Mouse (Mus musculus) hematopoietic stem cell, adult 5-6 weeks (primary cell): ENCODE data around the gene Ccdc188. TPM values are rescaled to one million over a fixed set of nuclear protein-coding genes. Genes with fewer than 3 reads are reported as not detected.

Source experiments
- ATAC-seq, 2 experiments: fragments of 125-278 bp in 1 of 2; replicated peaks in 1 of 2; 2 replicates each; pipeline ENCODE4 v1.8.0; 2016 to 2017; ENCODE audit warnings: inconsistent platforms in 2 of 2, mild to moderate bottlenecking in 2 of 2, moderate number of reproducible peaks in 2 of 2, low read depth in 1 of 2, moderate TSS enrichment in 1 of 2; ENCODE audit not compliant: low FRiP score in 2 of 2, poor library complexity in 2 of 2, severe bottlenecking in 2 of 2, insufficient read depth in 1 of 2, low TSS enrichment in 1 of 2
- total RNA-seq: library from RNA; stranded (forward); fragments of 172-1452, 232-1000 nt; gene quantifications from 2 replicates; pipeline ENCODE4 v1.2.3, GENCODE M21; 2017

Ccdc188 gene
- total RNA-seq, 1 experiment from 2014 or later: not detected

- ATAC-seq: no peak
Measured at GRCm38 (mm10) chr16:18197881-18198280, 19.8 kb upstream of the Ccdc188 start.

GRCm38 (mm10) chr16:18198365-18199098, 19.1 kb upstream of the Ccdc188 start:
- ATAC-seq: no peak

GRCm38 (mm10) chr16:18200062-18200461, 17.6 kb upstream of the Ccdc188 start:
- no peak for ATAC-seq

- ATAC-seq: no peak
Measured at GRCm38 (mm10) chr16:18201620-18202019, 16.1 kb upstream of the Ccdc188 start.

DNA sequence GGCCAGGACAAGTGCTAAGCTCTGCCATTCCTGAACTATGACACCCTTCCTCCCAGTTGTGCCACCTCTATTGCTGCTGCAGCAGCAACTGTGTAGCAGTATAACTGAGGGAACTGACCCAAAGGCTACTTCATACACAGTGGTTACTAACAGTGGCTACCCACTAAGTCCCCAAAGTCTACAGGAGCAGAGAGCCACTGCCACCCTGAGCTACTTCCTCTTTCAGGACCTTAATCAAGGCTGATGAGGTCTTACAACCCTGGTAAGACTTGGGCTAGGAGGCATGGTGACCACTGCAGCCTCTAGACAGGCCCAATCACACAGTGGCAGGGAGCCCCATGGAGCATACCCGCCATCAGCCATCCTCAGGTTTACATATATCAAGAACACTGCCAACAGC, 15.6 kb upstream of the Ccdc188 start:
- ATAC-seq: peak; percentile 18 to 19; a peak in 1 of 4 replicates

GRCm38 (mm10) chr16:18203430-18204091, 14.1 kb upstream of the Ccdc188 start:
- no peak for ATAC-seq

DNA sequence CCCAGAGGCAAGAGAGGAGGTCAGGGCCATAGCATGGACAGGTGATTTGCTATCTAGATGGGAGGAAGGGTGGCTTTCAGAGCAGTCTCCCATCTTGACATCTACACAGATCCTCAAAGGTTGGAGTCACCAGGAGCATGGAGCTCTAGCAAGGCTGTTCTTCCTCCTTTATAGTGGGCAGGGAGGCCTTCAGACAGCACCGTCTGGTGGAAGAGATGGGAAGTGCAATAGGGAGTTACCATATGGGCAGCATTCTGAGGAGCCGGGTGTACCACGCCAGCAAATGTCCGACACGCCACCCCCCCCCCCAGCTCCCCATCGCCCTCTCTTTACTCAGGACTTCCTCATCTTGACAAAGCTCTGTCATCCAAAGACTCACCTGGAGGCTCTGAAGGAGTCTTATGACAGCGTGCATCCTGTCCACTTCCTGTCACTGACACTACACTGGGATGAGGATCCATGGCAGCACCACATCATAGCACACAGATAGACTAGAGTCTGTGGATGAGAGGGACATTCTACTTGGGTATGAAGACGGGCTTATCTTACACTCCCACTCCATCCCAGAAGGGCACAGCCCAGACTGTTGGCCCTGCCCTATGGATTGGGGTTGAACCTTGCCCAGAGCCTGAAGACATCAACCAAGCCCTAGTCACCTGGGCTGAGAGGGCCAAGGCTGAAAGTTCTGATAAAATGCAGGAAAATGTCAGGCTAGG, 6.8 kb upstream of the Ccdc188 start:
- ATAC-seq: peak; percentile 67 to 78; a peak in 3 of 4 replicates

GRCm38 (mm10) chr16:18211417-18212171, 6.1 kb upstream of the Ccdc188 start:
- peak; percentile 50 to 62 for ATAC-seq

DNA sequence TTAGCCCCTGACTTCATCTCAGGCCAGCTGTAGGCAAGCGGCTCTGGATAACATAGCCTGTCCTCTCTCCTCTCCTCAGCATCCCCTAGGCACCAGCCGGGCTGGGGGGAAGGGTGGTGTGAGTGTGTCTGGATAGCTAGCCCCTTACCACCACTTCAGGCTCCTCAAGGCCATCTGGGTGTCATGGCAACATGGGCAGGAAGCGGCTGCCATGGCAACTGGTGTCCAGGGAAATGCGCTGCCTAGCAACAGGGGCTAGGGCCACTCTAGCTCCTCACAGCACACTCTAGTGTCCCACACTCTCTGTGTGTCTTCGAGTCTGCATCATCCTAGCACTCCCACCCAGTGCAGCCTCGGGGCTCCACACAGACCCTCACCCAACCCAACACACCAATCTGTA, 4.0 kb upstream of the Ccdc188 start:
- no peak for ATAC-seq

DNA sequence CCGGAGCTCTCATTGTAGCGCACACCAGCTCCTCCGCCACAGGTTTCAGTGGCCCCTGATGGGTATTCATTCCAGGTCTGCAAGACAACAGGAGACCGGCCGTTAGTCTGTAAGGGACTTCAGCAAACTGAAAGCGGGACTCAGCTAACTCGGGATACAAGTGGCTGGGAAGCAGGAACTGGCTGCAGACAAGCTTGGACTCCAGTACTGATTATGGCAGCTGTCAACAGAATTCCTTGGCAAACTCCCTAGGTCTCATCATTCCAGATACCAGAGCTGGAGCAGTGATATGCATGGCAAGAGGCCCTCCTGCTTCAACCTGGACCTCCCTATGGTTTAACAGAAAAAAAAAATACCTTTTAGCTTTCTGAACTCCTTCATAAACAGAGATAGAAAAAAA, 2.8 kb upstream of the Ccdc188 start:
- ATAC-seq: no peak

DNA sequence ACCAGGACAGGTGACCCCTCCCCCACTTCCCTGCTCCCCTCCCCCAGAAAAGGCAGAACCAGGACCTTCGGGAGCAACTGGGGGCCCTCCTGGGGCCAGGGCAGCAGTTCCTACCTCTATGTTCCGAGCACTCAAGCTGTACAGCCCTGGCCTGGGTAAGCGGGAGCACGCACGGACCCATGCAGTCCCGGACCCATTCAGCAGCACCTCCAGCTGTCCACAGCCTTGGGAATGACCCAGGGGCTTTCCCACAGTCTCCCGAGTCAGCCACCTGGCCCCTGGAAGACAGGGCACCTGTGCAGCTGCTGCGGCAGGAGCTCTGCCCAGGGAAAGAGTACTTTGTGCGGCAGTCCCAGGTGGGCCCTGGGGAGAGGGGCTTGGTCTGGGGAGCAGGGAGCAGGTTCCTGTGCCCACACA, 909 bp downstream of the Ccdc188 start:
- ATAC-seq: no peak

GRCm38 (mm10) chr16:18220001-18220400, 2.3 kb downstream of the Ccdc188 start:
- peak; percentile 44 to 76 for ATAC-seq

GRCm38 (mm10) chr16:18220856-18221542, 3.3 kb downstream of the Ccdc188 start:
- ATAC-seq: no peak

- ATAC-seq: no peak
Measured at GRCm38 (mm10) chr16:18221543-18221898, 3.8 kb downstream of the Ccdc188 start.

GRCm38 (mm10) chr16:18222188-18222587, 4.5 kb downstream of the Ccdc188 start:
- ATAC-seq: no peak

- no peak for ATAC-seq
Measured at GRCm38 (mm10) chr16:18227187-18227586, 9.5 kb downstream of the Ccdc188 start.

DNA sequence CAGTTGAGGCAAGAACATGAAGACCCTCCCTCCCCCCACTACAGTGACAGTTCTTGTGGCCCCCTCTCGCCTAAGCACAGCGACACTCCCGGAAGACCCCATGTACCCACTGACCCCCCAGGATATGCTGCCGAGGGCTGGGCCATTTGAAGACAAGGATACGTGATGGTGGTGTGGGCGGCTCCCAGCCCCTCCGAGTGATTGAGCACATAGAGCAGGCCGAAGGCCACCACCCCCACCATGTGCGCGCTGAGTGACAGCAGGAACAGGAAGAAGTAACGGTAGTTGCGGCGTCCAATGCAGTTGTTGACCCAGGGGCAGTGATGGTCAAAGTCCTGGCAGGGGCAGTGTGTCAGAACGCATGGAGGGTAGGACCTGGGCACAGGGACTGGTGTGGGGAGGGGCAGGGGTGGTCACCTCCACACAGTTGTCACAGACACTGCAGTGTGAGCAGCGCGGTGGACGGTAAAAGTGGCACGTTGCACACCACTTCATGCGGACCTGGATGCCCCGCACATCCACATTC, 10.3 kb downstream of the Ccdc188 start:
- no peak for ATAC-seq
